14 mouse cellular contexts compared by ENCODE assay signal in the genomic region with DNA sequence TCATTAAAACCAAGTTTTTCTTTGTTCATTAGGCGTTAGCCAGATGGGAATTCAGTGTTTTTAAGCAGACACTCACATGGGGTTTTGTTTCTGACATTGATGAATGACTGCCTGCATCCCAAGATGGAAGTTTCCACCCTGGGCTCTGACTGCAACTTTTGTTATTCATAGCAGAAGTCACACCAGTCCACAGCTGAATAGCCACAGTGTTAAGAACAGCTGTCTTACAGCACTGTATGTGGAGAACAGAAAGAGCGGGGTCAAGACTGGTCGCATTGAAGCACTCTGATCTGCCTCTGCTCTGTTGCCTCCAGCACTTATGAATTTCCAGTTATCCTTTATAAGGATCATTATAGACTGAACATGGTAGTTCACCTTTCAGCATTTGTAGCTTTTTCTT.
A peak's percentile ranks its signal among the peaks of the same experiment; 100 is the strongest.
DNase-seq lines count a peak whose midpoint lies in the region; ATAC-seq lines count a peak whose summit lies in the region.
"Had no signal": no experiment of that assay in that cellular context is flagged by ENCODE, and none has a peak within 500 bp of the region (broad histone marks: within the 10 kb centered on the region; RNA-seq: fewer than 3 reads in every experiment).

No protein-coding gene starts in this region.

- ATAC-seq in midbrain, embryonic 12.5 days (ENCODE audit: low FRiP score, low read depth), result peak; percentile 85
- no peak for ATAC-seq in midbrain, embryonic 16.5 days
- ATAC-seq in hindbrain, embryonic 11.5 days (ENCODE audit: low FRiP score), result peak; percentile 90
- ATAC-seq in neural tube, embryonic 14.5 days (ENCODE audit: low read depth), result peak; percentile 33; the same call in 1 of the 2 replicates
- ATAC-seq in liver, embryonic 11.5 days (replicated peaks; ENCODE audit: low FRiP score), result no peak

- peak; percentile 59 for DNase-seq in embryo, embryonic 11 days
- peak; percentile 67 for DNase-seq in hindbrain, embryonic 11.5 days (ENCODE audit: low spot score)
- no peak for DNase-seq in ovary, postnatal 14 days (ENCODE audit: low spot score)
- no peak for DNase-seq in adrenal gland, adult 18-20 months (ENCODE audit: low spot score in 2 of 2)
- no peak for DNase-seq in liver, embryonic 11.5 days (ENCODE audit: low spot score)
- DNase-seq: adrenal gland, postnatal 25 days; cerebellum, adult 11-12 months; kidney, adult 8-10 months; thymus, adult 2 months had no signal

- no peaks in the 10 kb centered on the region for H3K27me3 ChIP-seq in midbrain, embryonic 12.5 days
- H3K27me3 ChIP-seq in midbrain, embryonic 16.5 days (ENCODE audit: control insufficient read depth, insufficient read depth, low read depth, low read length), result no peaks in the 10 kb centered on the region
- no peaks in the 10 kb centered on the region for H3K27me3 ChIP-seq in hindbrain, embryonic 11.5 days (ENCODE audit: control insufficient read depth, insufficient read depth, low read length)
- no peaks in the 10 kb centered on the region for H3K27me3 ChIP-seq in neural tube, embryonic 14.5 days (ENCODE audit: control insufficient read depth, insufficient read depth, low read length)
- H3K27me3 ChIP-seq in liver, embryonic 11.5 days (replicated peaks; ENCODE audit: control insufficient read depth, insufficient read depth, low read length), result no peaks in the 10 kb centered on the region
- H3K27me3 ChIP-seq: embryonic facial prominence, embryonic 15.5 days had no signal

- H3K4me2 ChIP-seq in midbrain, embryonic 12.5 days (replicated peaks), result no peak overlapping the region
- H3K4me2 ChIP-seq in midbrain, embryonic 16.5 days (ENCODE audit: low read length), result no peak overlapping the region
- H3K4me2 ChIP-seq in hindbrain, embryonic 11.5 days (replicated peaks; ENCODE audit: low read depth, low read length), result no peak overlapping the region
- no peak overlapping the region for H3K4me2 ChIP-seq in neural tube, embryonic 14.5 days (ENCODE audit: low read depth, low read length)
- no peak overlapping the region for H3K4me2 ChIP-seq in liver, embryonic 11.5 days
- H3K4me2 ChIP-seq: embryonic facial prominence, embryonic 15.5 days had no signal

- H3K4me3 ChIP-seq in midbrain, embryonic 12.5 days, result no peak overlapping the region
- no peak overlapping the region for H3K4me3 ChIP-seq in midbrain, embryonic 16.5 days (ENCODE audit: low read depth, low read length)
- H3K4me3 ChIP-seq in hindbrain, embryonic 11.5 days (ENCODE audit: low read depth, low read length), result no peak overlapping the region
- H3K4me3 ChIP-seq in neural tube, embryonic 14.5 days (ENCODE audit: low read depth, low read length), result no peak overlapping the region
- H3K4me3 ChIP-seq in liver, embryonic 11.5 days (ENCODE audit: low read depth, low read length), result no peak overlapping the region
- H3K4me3 ChIP-seq: embryonic facial prominence, embryonic 15.5 days; limb, embryonic 10.5 days had no signal

- H3K9me3 ChIP-seq in midbrain, embryonic 12.5 days, result no peaks in the 10 kb centered on the region
- no peaks in the 10 kb centered on the region for H3K9me3 ChIP-seq in midbrain, embryonic 16.5 days (replicated peaks; ENCODE audit: control insufficient read depth, low read length, poor library complexity, severe bottlenecking)
- H3K9me3 ChIP-seq in hindbrain, embryonic 11.5 days (ENCODE audit: control insufficient read depth, low read length), result no peaks in the 10 kb centered on the region
- H3K9me3 ChIP-seq in neural tube, embryonic 14.5 days (ENCODE audit: control insufficient read depth, low read length), result no peaks in the 10 kb centered on the region
- no peaks in the 10 kb centered on the region for H3K9me3 ChIP-seq in liver, embryonic 11.5 days (ENCODE audit: control insufficient read depth, low read length)
- H3K9me3 ChIP-seq: embryonic facial prominence, embryonic 15.5 days; limb, embryonic 10.5 days had no signal

- no peaks in the 10 kb centered on the region for H3K4me1 ChIP-seq in midbrain, embryonic 12.5 days
- H3K4me1 ChIP-seq in midbrain, embryonic 16.5 days (ENCODE audit: control insufficient read depth, insufficient read depth, low read length), result peaks cover 4% of the 10 kb centered on the region
- H3K4me1 ChIP-seq in hindbrain, embryonic 11.5 days (replicated peaks; ENCODE audit: control insufficient read depth, insufficient read depth, low read length), result no peaks in the 10 kb centered on the region
- H3K4me1 ChIP-seq in neural tube, embryonic 14.5 days (ENCODE audit: control insufficient read depth, insufficient read depth, low read length), result no peaks in the 10 kb centered on the region
- H3K4me1 ChIP-seq in liver, embryonic 11.5 days (replicated peaks; ENCODE audit: control insufficient read depth, insufficient read depth, low read length), result no peaks in the 10 kb centered on the region
- H3K4me1 ChIP-seq: embryonic facial prominence, embryonic 15.5 days; limb, embryonic 10.5 days had no signal

- no peak overlapping the region for H3K9ac ChIP-seq in midbrain, embryonic 12.5 days (replicated peaks)
- H3K9ac ChIP-seq in midbrain, embryonic 16.5 days (ENCODE audit: low read depth, low read length), result no peak overlapping the region
- H3K9ac ChIP-seq in hindbrain, embryonic 11.5 days (ENCODE audit: low read depth, low read length), result no peak overlapping the region
- H3K9ac ChIP-seq in neural tube, embryonic 14.5 days (replicated peaks; ENCODE audit: low read depth, low read length), result no peak overlapping the region
- H3K9ac ChIP-seq in liver, embryonic 11.5 days (ENCODE audit: low read depth, low read length), result no peak overlapping the region
- H3K9ac ChIP-seq: embryonic facial prominence, embryonic 15.5 days had no signal

- H3K36me3 ChIP-seq in midbrain, embryonic 12.5 days, result no peaks in the 10 kb centered on the region
- H3K36me3 ChIP-seq in midbrain, embryonic 16.5 days (ENCODE audit: control insufficient read depth, insufficient read depth, low read length), result no peaks in the 10 kb centered on the region
- H3K36me3 ChIP-seq in hindbrain, embryonic 11.5 days (ENCODE audit: control insufficient read depth, insufficient read depth, low read length), result no peaks in the 10 kb centered on the region
- no peaks in the 10 kb centered on the region for H3K36me3 ChIP-seq in neural tube, embryonic 14.5 days (ENCODE audit: control insufficient read depth, insufficient read depth, low read length)
- H3K36me3 ChIP-seq in liver, embryonic 11.5 days (ENCODE audit: control insufficient read depth, insufficient read depth, low read length), result no peaks in the 10 kb centered on the region
- H3K36me3 ChIP-seq: embryonic facial prominence, embryonic 15.5 days; limb, embryonic 10.5 days had no signal

- H3K27ac ChIP-seq in midbrain, embryonic 12.5 days (replicated peaks), result no peak overlapping the region
- H3K27ac ChIP-seq in midbrain, embryonic 16.5 days (ENCODE audit: low read length), result no peak overlapping the region
- H3K27ac ChIP-seq in hindbrain, embryonic 11.5 days (ENCODE audit: low read depth, low read length), result no peak overlapping the region
- H3K27ac ChIP-seq in neural tube, embryonic 14.5 days (ENCODE audit: low read depth, low read length), result no peak overlapping the region
- H3K27ac ChIP-seq in liver, embryonic 11.5 days (ENCODE audit: low read depth, low read length), result no peak overlapping the region
- H3K27ac ChIP-seq: embryonic facial prominence, embryonic 15.5 days; limb, embryonic 10.5 days had no signal

- WGBS in midbrain, embryonic 12.5 days, result 64% methylated on average over 3 of the region's 3 CpGs
- WGBS in midbrain, embryonic 16.5 days, result 38% methylated on average over 3 of the region's 3 CpGs
- WGBS in hindbrain, embryonic 11.5 days, result 18% methylated on average over 3 of the region's 3 CpGs
- 4% methylated on average over 3 of the region's 3 CpGs for WGBS in neural tube, embryonic 14.5 days
- WGBS in liver, embryonic 11.5 days, result 67% methylated on average over 3 of the region's 3 CpGs

Comparison
In these comparisons a context has a peak if more than half of its experiments do, and no peak if none do; other contexts are left out.
1. ATAC-seq: peak in midbrain, embryonic 12.5 days (single experiment), hindbrain, embryonic 11.5 days (single experiment) and neural tube, embryonic 14.5 days (single experiment); none in midbrain, embryonic 16.5 days (single experiment) and liver, embryonic 11.5 days (single experiment).
2. DNase-seq: peak in embryo, embryonic 11 days (single experiment) and hindbrain, embryonic 11.5 days (single experiment); none in ovary, postnatal 14 days (single experiment), adrenal gland, adult 18-20 months (0 of 2) and liver, embryonic 11.5 days (single experiment).